ENCODE assay signal across 8 mouse cellular contexts in genomic region chr10:80994621-80995020, GRCm38 (mm10). TPM values are rescaled to one million over a fixed set of nuclear protein-coding genes. Genes with fewer than 3 reads are reported as not detected.
DNase-seq lines count a peak whose midpoint lies in the region; ATAC-seq lines count a peak whose summit lies in the region.

No protein-coding gene starts in this region.

- H3K4me3 ChIP-seq in limb, embryonic 13.5 days: 0 out of 2 replicates have a peak overlapping the region, but pooled peaks have one; percentile 12
- no peak overlapping the region for H3K4me3 ChIP-seq in limb, embryonic 10.5 days
- H3K4me3 ChIP-seq in intestine, embryonic 16.5 days (ENCODE audit: low read length): no peak overlapping the region

- H3K36me3 ChIP-seq in limb, embryonic 13.5 days: no peaks in the 10 kb centered on the region
- no peaks in the 10 kb centered on the region for H3K36me3 ChIP-seq in limb, embryonic 10.5 days
- no peaks in the 10 kb centered on the region for H3K36me3 ChIP-seq in intestine, embryonic 16.5 days (ENCODE audit: control insufficient read depth, insufficient read depth, low read length)

- ATAC-seq in limb, embryonic 13.5 days (ENCODE audit: low FRiP score, low read depth): no peak
- 0 out of 2 replicates have a peak, but pooled peaks have one; percentile 21 for ATAC-seq in intestine, embryonic 16.5 days
- ATAC-seq in CD4-positive, CD25-positive, alpha-beta regulatory T cell, adult 4 months: no peak

- WGBS in limb, embryonic 13.5 days: 49% methylated on average over 4 of the region's 4 CpGs
- WGBS in limb, embryonic 10.5 days: 67% methylated on average over 4 of the region's 4 CpGs
- 50% methylated on average over 4 of the region's 4 CpGs for WGBS in intestine, embryonic 16.5 days

- 0 out of 2 replicates have a peak overlapping the region, but pooled peaks have one; percentile 25 for H3K9ac ChIP-seq in limb, embryonic 13.5 days
- H3K9ac ChIP-seq in intestine, embryonic 16.5 days (ENCODE audit: low read depth, low read length): no peak overlapping the region; the same call in 1 of the 2 replicates

- peaks cover 9% of the 10 kb centered on the region for H3K4me1 ChIP-seq in limb, embryonic 13.5 days
- peaks cover 4% of the 10 kb centered on the region for H3K4me1 ChIP-seq in limb, embryonic 10.5 days
- peaks cover 4% of the 10 kb centered on the region for H3K4me1 ChIP-seq in intestine, embryonic 16.5 days (ENCODE audit: control insufficient read depth, insufficient read depth, low read length)

- H3K27ac ChIP-seq in limb, embryonic 13.5 days: no peak overlapping the region
- no peak overlapping the region for H3K27ac ChIP-seq in limb, embryonic 10.5 days
- no peak overlapping the region for H3K27ac ChIP-seq in intestine, embryonic 16.5 days (ENCODE audit: low read length)

- no peaks in the 10 kb centered on the region for H3K9me3 ChIP-seq in limb, embryonic 13.5 days
- no peaks in the 10 kb centered on the region for H3K9me3 ChIP-seq in limb, embryonic 10.5 days (replicated peaks)
- H3K9me3 ChIP-seq in intestine, embryonic 16.5 days (ENCODE audit: control insufficient read depth, low read length): no peaks in the 10 kb centered on the region

- peaks cover 41% of the 10 kb centered on the region for H3K27me3 ChIP-seq in limb, embryonic 13.5 days
- peaks cover 52% of the 10 kb centered on the region for H3K27me3 ChIP-seq in limb, embryonic 10.5 days (ENCODE audit: low read depth, poor library complexity, severe bottlenecking)
- peaks cover 11% of the 10 kb centered on the region; the same call in 1 of the 2 replicates for H3K27me3 ChIP-seq in intestine, embryonic 16.5 days (replicated peaks; ENCODE audit: control insufficient read depth, insufficient read depth, low read length)

- peak overlapping the region; percentile 44; the same call in 1 of the 2 replicates for H3K4me2 ChIP-seq in limb, embryonic 13.5 days (replicated peaks)
- H3K4me2 ChIP-seq in intestine, embryonic 16.5 days (ENCODE audit: low read depth, low read length): no peak overlapping the region

- peak; percentile 42 for DNase-seq in cerebellum, adult 9-10 months
- DNase-seq in cerebellum, adult 18-20 months: no peak
- DNase-seq in limb, embryonic 10.5 days (ENCODE audit: low spot score): no peak
- DNase-seq in heart, adult 8-10 months (ENCODE audit: low spot score): peak; percentile 48
- no peak for DNase-seq in thymus, postnatal 14 days

RNA-seq across cellular contexts. Expression of gene Gng7, which starts 20.1 kb away (rescaled TPM):
- polyA plus RNA-seq in limb, embryonic 13.5 days (2015; fragmentation: Nextera tagmentation; extraction: Ambion mirVana): 7.4 and 9.0 TPM in 2 replicates
- 4.3 and 4.5 TPM in 2 replicates for polyA plus RNA-seq in limb, embryonic 10.5 days (2016; fragmentation: Nextera tagmentation; extraction: Ambion mirVana)
- total RNA-seq in heart, adult 8-10 months (2022): 1 to 10 TPM; 1.0 to 1.7 (median 1.5) TPM
- polyA plus RNA-seq in intestine, embryonic 16.5 days (2015; fragmentation: Nextera tagmentation; extraction: Ambion mirVana): 3.6 and 4.0 TPM in 2 replicates
- polyA plus RNA-seq in CD4-positive, CD25-positive, alpha-beta regulatory T cell, adult 4 months (2017; shearing (Covaris generic)): under 1 TPM in 1 of 2 experiments, not detected in 1; 0.54 TPM

RNA-seq across cellular contexts. Expression of gene Diras1, which starts 30.8 kb away (rescaled TPM):
- 0.15 and 0.33 TPM in 2 replicates for polyA plus RNA-seq in limb, embryonic 13.5 days (2015; fragmentation: Nextera tagmentation; extraction: Ambion mirVana)
- polyA plus RNA-seq in limb, embryonic 10.5 days (2016; fragmentation: Nextera tagmentation; extraction: Ambion mirVana): 0.11 and 0.18 TPM in 2 replicates
- under 1 TPM in 1 of 4 experiments, not detected in 3; 0.44 TPM for total RNA-seq in heart, adult 8-10 months (2022)
- polyA plus RNA-seq in intestine, embryonic 16.5 days (2015; fragmentation: Nextera tagmentation; extraction: Ambion mirVana): 0.61 and 0.92 TPM in 2 replicates
- polyA plus RNA-seq in CD4-positive, CD25-positive, alpha-beta regulatory T cell, adult 4 months (2017; shearing (Covaris generic)): not detected

RNA-seq across cellular contexts. Expression of gene Slc39a3, which starts 42.6 kb away (rescaled TPM):
- 19.2 and 20.0 TPM in 2 replicates for polyA plus RNA-seq in limb, embryonic 13.5 days (2015; fragmentation: Nextera tagmentation; extraction: Ambion mirVana)
- polyA plus RNA-seq in limb, embryonic 10.5 days (2016; fragmentation: Nextera tagmentation; extraction: Ambion mirVana): 10.9 and 14.7 TPM in 2 replicates
- 10 to 100 TPM; 12.1 to 14.1 (median 12.7) TPM for total RNA-seq in heart, adult 8-10 months (2022)
- polyA plus RNA-seq in intestine, embryonic 16.5 days (2015; fragmentation: Nextera tagmentation; extraction: Ambion mirVana): 18.1 and 18.9 TPM in 2 replicates
- 1 to 10 TPM; 3.3 to 4.7 TPM for polyA plus RNA-seq in CD4-positive, CD25-positive, alpha-beta regulatory T cell, adult 4 months (2017; shearing (Covaris generic))

Comparison
In these comparisons a context has a peak if more than half of its experiments do, and no peak if none do; other contexts are left out.
1. DNase-seq: peak in cerebellum, adult 9-10 months (single experiment) and heart, adult 8-10 months (single experiment); none in cerebellum, adult 18-20 months (0 of 2), limb, embryonic 10.5 days (single experiment) and thymus, postnatal 14 days (single experiment).